Mouse (Mus musculus) heart, embryonic 16.5 days (tissue): ENCODE results near the gene Tunar. TPM values are rescaled to one million over a fixed set of nuclear protein-coding genes. Genes with fewer than 3 reads are reported as not detected.

Experiments
- ATAC-seq: fragments of 200-750 bp; cut with Nextera tagmentation; replicated peaks from 2 replicates; pipeline ENCODE4 v1.8.0; 2017; ENCODE audit warnings: moderate number of reproducible peaks; ENCODE audit not compliant: insufficient read depth, low FRiP score; ENCODE audit errors: extremely low read depth
- H3K27ac ChIP-seq: fragments of 300-500 bp; sonication (generic); 2 replicates; pipeline ENCODE4 v1.5.1; 2014; ENCODE audit warnings: mild to moderate bottlenecking, low read length, control low read depth, moderate library complexity
- H3K27me3 ChIP-seq: fragments of 300-500 bp; sonication (generic); 2 replicates; pipeline ENCODE4 v1.6.1; 2014; ENCODE audit warnings: low read length, mixed read lengths; ENCODE audit not compliant: control insufficient read depth, insufficient read depth
- H3K36me3 ChIP-seq: fragments of 300-500 bp; sonication (generic); 2 replicates; pipeline ENCODE4 v1.6.1; 2014; ENCODE audit not compliant: control insufficient read depth, insufficient read depth
- H3K4me1 ChIP-seq: fragments of 300-500 bp; sonication (generic); 2 replicates; pipeline ENCODE4 v1.6.1; 2014; ENCODE audit warnings: low read length, mixed read lengths; ENCODE audit not compliant: control insufficient read depth, insufficient read depth
- H3K4me2 ChIP-seq: fragments of 300-500 bp; sonication (generic); 2 replicates; pipeline ENCODE4 v1.6.1; 2014; ENCODE audit warnings: low read depth, mild to moderate bottlenecking, control low read depth, low read length
- H3K4me3 ChIP-seq: fragments of 300-500 bp; sonication (generic); 2 replicates; pipeline ENCODE4 v1.5.1; 2014; ENCODE audit warnings: mild to moderate bottlenecking, control low read depth, low read length
- H3K9ac ChIP-seq: fragments of 300-500 bp; sonication (generic); 2 replicates; pipeline ENCODE4 v1.6.1; 2014; ENCODE audit warnings: low read length, control low read depth
- H3K9me3 ChIP-seq: fragments of 300-500 bp; sonication (generic); replicated peaks from 2 replicates; pipeline ENCODE4 v1.6.1; 2016; ENCODE audit warnings: low read length; ENCODE audit not compliant: control insufficient read depth
- WGBS: fragments of 180-500 bp; shearing (Covaris S2); extraction: QIAGEN DNeasy Blood & Tissue Kit; methylation state at CpG from one replicate; pipeline ENCODE4 v1.1.7; 2014; 5-methylcytosine and 5-hydroxymethylcytosine counted together
- polyA plus RNA-seq: library from polyadenylated mRNA; unstranded; fragments of >200 nt; fragmentation: Nextera tagmentation; extraction: Ambion mirVana; gene quantifications from 2 replicates; pipeline ENCODE4 v1.2.1, GENCODE M21; 2015

Gene Tunar
- not detected in 2 replicates for polyA plus RNA-seq

GRCm38 (mm10) chr12:105333570-105333969 is at the start of gene Tunar:
Tunar (plus strand) TSS chr12:105333870.
- H3K9me3 ChIP-seq: no peaks in the 10 kb centered on the region; the same call in 1 of the 2 replicates
- H3K27me3 ChIP-seq: peaks cover 55% of the 10 kb centered on the region
- 80% methylated on average over 2 of the region's 2 CpGs for WGBS
- H3K4me1 ChIP-seq: peaks cover 6% of the 10 kb centered on the region
- no peak within 1 kb of the TSS for H3K4me2 ChIP-seq
- ATAC-seq: no peak
- H3K9ac ChIP-seq: no peak within 1 kb of the TSS
- H3K4me3 ChIP-seq: no peak within 1 kb of the TSS
- no peaks in the 10 kb centered on the region for H3K36me3 ChIP-seq
- H3K27ac ChIP-seq: no peak within 1 kb of the TSS

GRCm38 (mm10) chr12:105312571-105313035 is 21.1 kb upstream of the Tunar start:
- Histone ChIP-seq H3K4me1 (0 out of 2 replicates have a peak, but pooled peaks cover 5% of the 10 kb centered on the region), H3K4me3 (no peak overlapping the region), H3K27me3 (no peaks in the 10 kb centered on the region), H3K9me3 (0 out of 2 replicates have a peak, but pooled peaks cover 3% of the 10 kb centered on the region), H3K36me3 (no peaks in the 10 kb centered on the region), H3K9ac (no peak overlapping the region), H3K4me2 (no peak overlapping the region), H3K27ac (no peak overlapping the region)
- WGBS: 43% methylated on average over 5 of the region's 5 CpGs
- ATAC-seq: no peak

- WGBS: 89% methylated on average over 1 of the region's 1 CpGs
- H3K36me3 ChIP-seq: no peaks in the 10 kb centered on the region
- H3K9ac ChIP-seq: no peak overlapping the region
- no peak overlapping the region for H3K4me3 ChIP-seq
- H3K4me2 ChIP-seq: no peak overlapping the region
- no peak overlapping the region for H3K27ac ChIP-seq
- peaks cover 4% of the 10 kb centered on the region; the same call in 1 of the 2 replicates for H3K9me3 ChIP-seq
- ATAC-seq: no peak
- H3K27me3 ChIP-seq: no peaks in the 10 kb centered on the region
- H3K4me1 ChIP-seq: 0 out of 2 replicates have a peak, but pooled peaks cover 5% of the 10 kb centered on the region
Observed at GRCm38 (mm10) chr12:105314328-105314727, 19.3 kb upstream of the Tunar start.

GRCm38 (mm10) chr12:105322160-105322559 is 11.5 kb upstream of the Tunar start:
- H3K27ac ChIP-seq: no peak overlapping the region
- no peak overlapping the region for H3K4me2 ChIP-seq
- no peak overlapping the region for H3K9ac ChIP-seq
- no peak for ATAC-seq
- H3K27me3 ChIP-seq: no peaks in the 10 kb centered on the region
- H3K4me3 ChIP-seq: no peak overlapping the region
- H3K36me3 ChIP-seq: no peaks in the 10 kb centered on the region
- H3K9me3 ChIP-seq: peaks cover 4% of the 10 kb centered on the region; the same call in 1 of the 2 replicates
- WGBS: 28% methylated on average over 6 of the region's 6 CpGs
- H3K4me1 ChIP-seq: no peaks in the 10 kb centered on the region

GRCm38 (mm10) chr12:105327051-105327450 is 6.6 kb upstream of the Tunar start:
- H3K9ac ChIP-seq: no peak overlapping the region
- H3K9me3 ChIP-seq: no peaks in the 10 kb centered on the region
- H3K36me3 ChIP-seq: no peaks in the 10 kb centered on the region
- no peak overlapping the region for H3K4me2 ChIP-seq
- no peak overlapping the region for H3K27ac ChIP-seq
- WGBS: 74% methylated on average over 5 of the region's 5 CpGs
- peaks cover 10% of the 10 kb centered on the region for H3K27me3 ChIP-seq
- no peak overlapping the region for H3K4me3 ChIP-seq
- no peak for ATAC-seq
- no peaks in the 10 kb centered on the region for H3K4me1 ChIP-seq

- 47% methylated on average over 11 of the region's 11 CpGs for WGBS
- Histone ChIP-seq H3K27ac (no peak overlapping the region), H3K4me2 (no peak overlapping the region), H3K27me3 (peaks cover 13% of the 10 kb centered on the region), H3K36me3 (no peaks in the 10 kb centered on the region), H3K4me1 (no peaks in the 10 kb centered on the region), H3K4me3 (no peak overlapping the region), H3K9ac (no peak overlapping the region), H3K9me3 (no peaks in the 10 kb centered on the region)
- ATAC-seq: no peak
Observed at GRCm38 (mm10) chr12:105328396-105328795, 5.3 kb upstream of the Tunar start.

- H3K9ac ChIP-seq: no peak overlapping the region
Observed at GRCm38 (mm10) chr12:105336094-105336420, 2.4 kb downstream of the Tunar start.

GRCm38 (mm10) chr12:105336421-105337289 is 3.0 kb downstream of the Tunar start:
- Histone ChIP-seq H3K4me1 (peaks cover 6% of the 10 kb centered on the region), H3K9me3 (no peaks in the 10 kb centered on the region; the same call in 1 of the 2 replicates), H3K4me3 (peak overlapping the region; percentile 57), H3K27ac (no peak overlapping the region), H3K4me2 (peak overlapping the region; percentile 90), H3K27me3 (peaks cover 76% of the 10 kb centered on the region), H3K36me3 (no peaks in the 10 kb centered on the region), H3K9ac (peak overlapping the region; percentile 47)
- WGBS: under 1% methylated on average over 75 of the region's 77 CpGs
- ATAC-seq: no peak

More at GRCm38 (mm10) chr12:105336094-105336420, 2.4 kb downstream of the Tunar start:
- Histone ChIP-seq H3K4me2 (peak overlapping the region; percentile 90), H3K4me1 (peaks cover 6% of the 10 kb centered on the region), H3K9me3 (no peaks in the 10 kb centered on the region; the same call in 1 of the 2 replicates), H3K4me3 (peak overlapping the region; percentile 57), H3K27ac (no peak overlapping the region), H3K36me3 (no peaks in the 10 kb centered on the region), H3K27me3 (peaks cover 72% of the 10 kb centered on the region)
- ATAC-seq: no peak
- WGBS: 17% methylated on average over 8 of the region's 8 CpGs
